Mouse (Mus musculus): ENCODE results near the gene Rnf135.
A peak's percentile ranks its signal among the peaks of the same experiment; 100 is the strongest.
"Not testable (repeated sequence)": the region's sequence is repeated elsewhere in the genome, so short reads cannot be mapped to it uniquely, and the experiment has no call there.

The Rnf135 gene

GRCm38 (mm10) chr11:80183705-80184255, at the start of gene Rnf135:
TSS of gene Rnf135 (plus strand) at chr11:80183851.
- DNase-seq (ENCODE audit: extremely low read depth, insufficient read length, low spot score): peak; percentile 95

DNA sequence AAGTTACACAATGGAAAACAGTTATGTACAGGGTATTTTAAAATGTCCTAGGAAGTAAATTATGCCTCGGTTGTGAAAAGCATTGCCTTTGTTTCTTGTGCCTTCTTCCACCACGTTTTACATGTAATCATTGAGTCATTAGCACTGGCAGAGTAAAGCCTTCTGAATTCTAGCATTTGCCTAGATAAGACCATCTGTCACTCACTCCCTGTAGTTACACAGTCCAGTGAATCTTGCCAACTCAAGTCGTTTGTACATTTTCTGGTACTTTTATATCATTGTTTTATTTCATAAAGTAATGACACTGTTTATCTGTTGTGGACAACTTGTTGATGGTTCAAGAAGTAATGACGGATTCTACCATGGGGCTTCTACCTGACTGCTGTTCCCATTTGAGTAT, 48.9 kb upstream of the Rnf135 start:
- no peak for DNase-seq (ENCODE audit: extremely low read depth, insufficient read length, low spot score)

- DNase-seq (ENCODE audit: extremely low read depth, insufficient read length, low spot score): no peak
These were observed 47.5 kb upstream of the Rnf135 start for GRCm38 (mm10) chr11:80135954-80136683.

- peak; percentile 40 for DNase-seq (ENCODE audit: extremely low read depth, insufficient read length, low spot score)
These were observed 46.9 kb upstream of the Rnf135 start for GRCm38 (mm10) chr11:80136786-80137185.

- no peak for DNase-seq (ENCODE audit: extremely low read depth, insufficient read length, low spot score)
These were observed 45.9 kb upstream of the Rnf135 start for GRCm38 (mm10) chr11:80137773-80138172.

DNA sequence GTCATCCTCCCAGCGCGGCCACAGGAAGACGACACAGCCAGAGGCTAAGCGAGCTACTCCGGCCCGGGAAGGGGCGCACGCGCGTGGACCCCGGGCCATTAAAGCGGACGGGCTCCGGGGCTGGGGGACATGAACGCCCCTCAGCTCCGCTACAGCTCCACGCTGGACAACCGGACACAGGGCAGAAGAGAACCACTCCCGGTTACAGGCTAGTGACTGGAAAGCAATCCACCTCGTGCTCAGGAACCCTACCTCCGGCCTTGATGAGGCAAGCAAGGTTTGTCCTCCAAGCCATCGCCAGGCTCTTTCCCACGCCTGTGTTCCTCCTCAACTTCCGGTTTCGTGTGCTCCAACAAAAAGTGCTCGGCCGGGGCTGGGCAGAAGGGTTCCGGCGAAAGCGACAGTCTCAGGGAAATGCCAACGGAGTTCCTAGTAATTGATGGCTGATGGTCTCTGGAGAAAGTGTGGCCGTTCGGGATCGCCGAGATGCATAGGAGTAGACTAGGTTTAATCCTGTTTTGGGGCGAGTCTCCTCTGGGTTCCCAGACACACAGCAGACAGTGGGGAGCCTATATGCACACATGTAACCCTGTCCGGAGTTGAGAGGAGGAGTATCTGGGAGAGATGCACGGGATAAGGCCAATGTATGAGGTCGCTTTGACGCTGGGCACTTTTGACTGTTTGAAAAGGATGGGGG, 41.7 kb upstream of the Rnf135 start, which contains the start of gene Tefm:
Gene Tefm, minus strand, starts transcription at position 351 of the 697 bp plus-strand sequence.
- DNase-seq (ENCODE audit: extremely low read depth, insufficient read length, low spot score): peak; percentile 85

GRCm38 (mm10) chr11:80142872-80143271, 40.8 kb upstream of the Rnf135 start:
- no peak for DNase-seq (ENCODE audit: extremely low read depth, insufficient read length, low spot score)

GRCm38 (mm10) chr11:80145787-80146275, 37.8 kb upstream of the Rnf135 start:
- DNase-seq (ENCODE audit: extremely low read depth, insufficient read length, low spot score): no peak

GRCm38 (mm10) chr11:80147748-80148147, 35.9 kb upstream of the Rnf135 start:
- DNase-seq (ENCODE audit: extremely low read depth, insufficient read length, low spot score): no peak

DNA sequence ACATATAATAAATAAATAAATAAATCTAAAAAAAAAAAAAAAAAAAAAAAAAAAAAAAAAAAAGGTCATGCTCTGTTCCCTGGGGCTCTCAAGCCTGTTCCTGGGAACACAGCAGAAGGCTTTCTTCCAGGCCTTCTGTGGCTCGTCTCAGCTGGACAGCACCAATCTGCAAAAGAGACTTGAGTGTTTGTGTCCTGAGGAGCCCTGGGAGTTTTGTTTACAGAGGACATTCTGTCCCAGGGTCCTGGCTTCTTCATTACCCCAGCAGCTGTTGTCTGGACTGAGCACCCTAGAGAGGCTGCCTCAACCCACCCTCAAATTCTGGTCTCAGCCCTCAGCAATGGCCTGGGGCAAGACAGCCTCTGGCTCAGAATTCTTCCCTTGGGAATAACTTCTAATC, 35.3 kb upstream of the Rnf135 start:
- no peak for DNase-seq (ENCODE audit: extremely low read depth, insufficient read length, low spot score)

GRCm38 (mm10) chr11:80148974-80149373, 34.7 kb upstream of the Rnf135 start:
- not testable (repeated sequence) for DNase-seq (ENCODE audit: extremely low read depth, insufficient read length, low spot score)

- DNase-seq (ENCODE audit: extremely low read depth, insufficient read length, low spot score): no peak
These were observed 34.1 kb upstream of the Rnf135 start for GRCm38 (mm10) chr11:80149412-80150023.

GRCm38 (mm10) chr11:80150566-80150965, 33.1 kb upstream of the Rnf135 start:
- no peak for DNase-seq (ENCODE audit: extremely low read depth, insufficient read length, low spot score)

- DNase-seq (ENCODE audit: extremely low read depth, insufficient read length, low spot score): no peak
These were observed 32.1 kb upstream of the Rnf135 start for GRCm38 (mm10) chr11:80151541-80151940.

DNA sequence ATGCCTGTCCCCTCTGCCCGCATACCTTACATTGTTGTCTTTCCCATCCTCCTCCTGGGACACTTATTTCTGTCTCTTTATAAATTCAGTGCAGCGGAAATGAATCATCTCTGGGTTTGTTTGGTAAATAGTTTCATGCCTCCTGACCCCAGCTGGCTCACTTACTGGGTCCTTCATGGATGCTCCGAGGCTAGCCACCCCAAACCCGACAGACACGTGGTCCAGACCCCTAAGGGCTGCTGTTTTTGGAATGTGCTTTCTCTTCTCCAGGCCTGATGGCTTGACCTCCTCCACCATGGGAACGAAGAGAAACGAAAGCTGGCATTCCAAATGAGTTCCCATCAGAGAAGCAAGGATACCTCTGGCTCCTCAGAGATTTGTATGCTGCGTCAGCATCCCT, 31.3 kb upstream of the Rnf135 start:
- peak; percentile 48 for DNase-seq (ENCODE audit: extremely low read depth, insufficient read length, low spot score)

- no peak for DNase-seq (ENCODE audit: extremely low read depth, insufficient read length, low spot score)
These were observed 29.7 kb upstream of the Rnf135 start, which contains the start of gene Adap2 for GRCm38 (mm10) chr11:80153857-80154495. TSS of gene Adap2 (plus strand) at chr11:80154105.

DNA sequence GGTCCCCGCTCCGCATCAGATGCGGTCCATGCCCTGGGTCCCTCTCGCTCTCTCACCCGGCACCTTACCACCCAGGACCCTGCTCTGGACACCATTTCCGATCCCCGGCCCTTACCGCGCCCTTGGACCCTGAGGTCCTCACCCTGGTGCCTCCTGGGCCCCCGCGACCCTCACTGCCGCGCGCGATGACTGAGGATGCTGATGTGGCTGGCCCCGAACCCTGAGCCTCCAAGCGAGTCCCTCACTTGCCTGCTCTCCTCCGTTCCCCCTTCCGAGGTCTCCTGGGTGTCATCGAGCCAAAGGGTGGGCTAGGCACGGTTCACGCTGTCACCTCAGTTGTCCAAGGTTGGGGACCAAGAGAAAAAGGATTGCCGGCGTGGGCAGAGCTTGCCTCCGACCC, 29.1 kb upstream of the Rnf135 start:
- no peak for DNase-seq (ENCODE audit: extremely low read depth, insufficient read length, low spot score)

GRCm38 (mm10) chr11:80155541-80155940, 28.1 kb upstream of the Rnf135 start:
- no peak for DNase-seq (ENCODE audit: extremely low read depth, insufficient read length, low spot score)

- DNase-seq (ENCODE audit: extremely low read depth, insufficient read length, low spot score): no peak
These were observed 27.7 kb upstream of the Rnf135 start for GRCm38 (mm10) chr11:80155961-80156360.

DNA sequence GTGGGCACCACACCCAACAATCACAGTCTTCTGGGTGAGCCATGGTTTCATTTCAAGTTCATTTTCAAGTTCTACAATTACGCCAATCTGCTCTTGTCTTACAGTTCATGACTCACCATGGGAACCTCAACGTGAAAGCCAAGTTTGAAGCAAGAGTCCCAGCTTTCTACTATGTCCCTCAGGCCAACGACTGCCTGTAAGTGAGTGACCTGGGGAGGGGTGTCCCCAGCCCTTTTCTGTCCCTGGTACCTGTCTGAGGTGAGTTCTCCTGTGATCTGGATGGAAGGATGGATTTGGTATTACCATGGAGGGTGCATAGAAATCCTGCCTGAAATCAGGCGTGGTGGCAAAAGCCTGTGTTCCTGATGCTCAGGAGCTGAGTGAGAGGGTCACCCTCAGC, 26.8 kb upstream of the Rnf135 start:
- DNase-seq (ENCODE audit: extremely low read depth, insufficient read length, low spot score): no peak

DNA sequence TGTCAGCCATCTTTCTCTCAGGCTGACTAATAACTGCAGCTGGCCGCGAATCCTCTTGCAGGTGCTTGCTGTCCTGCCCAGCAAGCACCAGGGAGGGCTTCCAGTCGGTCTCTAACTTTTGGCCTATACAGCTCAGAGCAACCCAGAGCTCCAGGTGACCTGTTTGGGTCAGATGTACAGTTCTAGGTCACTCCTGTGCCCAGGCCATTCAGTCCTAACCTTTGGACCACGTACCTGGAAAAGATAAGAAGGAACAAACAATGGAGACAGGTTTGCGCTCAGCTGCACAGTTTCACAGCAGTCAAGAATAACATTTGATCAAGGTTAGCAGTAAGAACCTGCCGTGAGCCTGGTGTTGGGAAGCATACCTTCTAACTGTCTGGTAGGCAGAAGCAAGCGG, 24.6 kb upstream of the Rnf135 start:
- no peak for DNase-seq (ENCODE audit: extremely low read depth, insufficient read length, low spot score)
